Mouse (Mus musculus) telencephalon, adult 2 months (tissue): ENCODE data around the gene Prkcg.
"Not testable (repeated sequence)": the region's sequence is repeated elsewhere in the genome, so short reads cannot be mapped to it uniquely, and the experiment has no call there.

Source experiments
- DNase-seq: peaks from one replicate; pipeline ENCODE4 v3.0.0-alpha.2; 2011; ENCODE audit warnings: low read depth, low spot score

The Prkcg gene

GRCm38 (mm10) chr7:3290257-3291033, 1.5 kb downstream of the Prkcg start:
- no peak for DNase-seq

DNA sequence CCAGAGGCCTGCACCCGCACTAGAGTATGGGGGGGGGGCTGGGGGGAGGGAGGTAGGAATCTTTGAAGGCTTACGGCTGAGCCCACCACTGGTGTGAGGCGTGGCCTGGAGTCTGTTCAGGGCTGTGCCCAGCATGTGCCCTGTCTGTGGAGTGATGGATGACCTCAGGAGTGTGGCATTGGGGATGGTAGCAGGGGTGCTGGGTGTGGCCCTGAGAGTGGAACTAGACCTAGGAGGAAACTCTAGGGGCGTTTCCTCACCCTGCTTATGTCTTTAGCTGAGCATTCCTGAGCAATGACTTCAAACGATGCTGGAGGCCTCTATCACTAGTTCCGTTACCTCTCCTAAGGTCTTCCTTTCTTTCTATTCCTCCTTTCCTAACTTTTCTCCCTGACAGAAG, 2.2 kb downstream of the Prkcg start:
- DNase-seq: no peak

DNA sequence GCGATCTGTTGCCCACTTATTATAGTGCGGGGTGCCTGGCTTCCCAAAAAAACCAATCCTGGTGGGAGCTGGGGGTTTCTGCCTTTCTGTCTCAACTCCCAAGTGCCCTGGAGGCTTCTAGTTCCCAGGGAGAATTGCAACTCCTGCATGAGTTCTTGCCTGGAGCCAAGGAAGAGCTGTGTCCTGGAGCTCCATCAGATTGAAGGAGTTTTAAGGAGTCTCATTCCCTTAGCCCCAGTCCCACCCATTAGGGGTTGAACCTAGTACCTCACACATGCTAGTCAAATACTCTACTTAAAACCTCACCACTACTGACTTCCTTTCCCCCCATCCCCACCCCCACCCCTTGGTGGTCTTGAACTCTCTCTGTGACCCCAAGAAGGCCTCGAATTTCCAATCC, 2.8 kb downstream of the Prkcg start:
- no peak for DNase-seq

DNA sequence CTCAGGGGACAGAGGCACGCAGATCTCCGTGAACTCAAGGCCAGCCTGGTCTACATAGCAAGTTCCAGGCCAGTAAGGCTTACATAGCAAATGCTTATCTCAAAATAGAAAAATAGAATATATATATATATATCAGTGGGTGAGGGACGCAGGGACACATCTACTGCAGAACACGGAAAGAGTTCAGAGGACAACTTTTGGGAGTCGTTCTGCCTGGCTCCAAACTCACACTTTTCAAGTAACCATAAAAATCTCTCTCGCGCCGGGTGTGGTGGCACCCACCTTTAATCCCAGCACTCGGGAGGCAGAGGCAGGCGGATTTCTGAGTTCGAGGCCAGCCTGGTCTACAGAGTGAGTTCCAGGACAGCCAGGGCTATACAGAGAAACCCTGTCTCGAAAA, 3.3 kb downstream of the Prkcg start:
- DNase-seq: not testable (repeated sequence)

GRCm38 (mm10) chr7:3292791-3293190, 3.8 kb downstream of the Prkcg start:
- DNase-seq: no peak

DNA sequence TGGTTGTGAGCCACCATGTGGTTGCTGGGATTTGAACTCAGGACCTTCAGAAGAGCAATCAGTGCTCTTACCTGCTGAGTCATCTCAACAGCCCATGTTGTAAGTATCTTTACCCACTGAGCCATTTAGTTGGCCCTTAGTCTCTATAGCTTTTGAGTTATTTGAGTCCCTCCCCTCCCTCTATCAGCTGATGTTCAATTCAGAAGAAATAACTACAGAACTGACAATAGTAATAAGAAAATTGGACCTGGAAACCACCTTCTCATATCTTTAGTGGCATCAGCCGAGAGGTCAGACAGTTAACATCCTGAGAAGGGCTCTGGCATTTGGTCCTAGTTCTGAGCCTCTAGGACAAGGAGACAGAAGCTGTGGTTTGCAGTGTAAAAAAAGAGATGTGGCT, 5.8 kb downstream of the Prkcg start:
- no peak for DNase-seq

DNA sequence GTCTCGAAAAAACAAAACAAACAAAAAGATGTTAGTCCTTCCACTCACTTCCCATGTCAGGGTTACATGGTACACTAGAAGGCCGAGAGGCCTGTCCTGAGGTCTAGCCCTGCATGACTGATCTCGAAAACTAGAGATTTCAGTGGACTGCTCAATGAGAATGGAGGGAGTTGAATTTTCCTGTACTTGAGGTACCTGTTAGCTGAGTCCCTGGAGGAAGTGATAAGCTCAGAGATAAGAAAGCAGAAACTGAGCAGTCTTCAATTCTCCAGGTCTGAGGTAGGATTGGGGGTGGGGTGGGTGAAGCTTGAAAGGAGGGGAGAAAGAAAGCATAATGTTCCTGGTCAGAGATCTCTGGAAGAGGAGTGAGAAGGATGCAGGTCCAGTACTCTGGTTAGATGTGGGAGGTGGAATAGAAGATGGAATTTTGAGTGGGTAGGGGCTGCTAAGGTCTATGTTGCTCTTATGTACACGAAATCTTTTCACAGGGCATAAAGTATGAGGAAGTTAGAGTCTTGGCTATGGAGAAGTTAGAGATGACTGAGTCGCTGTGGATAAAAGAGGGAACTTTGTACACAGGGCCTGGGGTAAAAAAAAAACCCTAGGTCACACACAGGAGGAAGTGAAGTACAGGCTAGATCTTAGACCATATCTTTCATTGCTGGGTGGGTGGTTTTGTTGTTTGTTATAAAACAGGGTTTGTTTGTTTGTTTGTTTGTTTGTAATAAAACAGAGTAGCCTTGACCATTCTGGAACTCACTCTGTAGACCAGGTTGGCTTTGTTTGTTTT, 6.5 kb downstream of the Prkcg start:
- no peak for DNase-seq

GRCm38 (mm10) chr7:3296711-3297110, 7.7 kb downstream of the Prkcg start:
- DNase-seq: no peak

GRCm38 (mm10) chr7:3299941-3300617, 11.1 kb downstream of the Prkcg start:
- no peak for DNase-seq

DNA sequence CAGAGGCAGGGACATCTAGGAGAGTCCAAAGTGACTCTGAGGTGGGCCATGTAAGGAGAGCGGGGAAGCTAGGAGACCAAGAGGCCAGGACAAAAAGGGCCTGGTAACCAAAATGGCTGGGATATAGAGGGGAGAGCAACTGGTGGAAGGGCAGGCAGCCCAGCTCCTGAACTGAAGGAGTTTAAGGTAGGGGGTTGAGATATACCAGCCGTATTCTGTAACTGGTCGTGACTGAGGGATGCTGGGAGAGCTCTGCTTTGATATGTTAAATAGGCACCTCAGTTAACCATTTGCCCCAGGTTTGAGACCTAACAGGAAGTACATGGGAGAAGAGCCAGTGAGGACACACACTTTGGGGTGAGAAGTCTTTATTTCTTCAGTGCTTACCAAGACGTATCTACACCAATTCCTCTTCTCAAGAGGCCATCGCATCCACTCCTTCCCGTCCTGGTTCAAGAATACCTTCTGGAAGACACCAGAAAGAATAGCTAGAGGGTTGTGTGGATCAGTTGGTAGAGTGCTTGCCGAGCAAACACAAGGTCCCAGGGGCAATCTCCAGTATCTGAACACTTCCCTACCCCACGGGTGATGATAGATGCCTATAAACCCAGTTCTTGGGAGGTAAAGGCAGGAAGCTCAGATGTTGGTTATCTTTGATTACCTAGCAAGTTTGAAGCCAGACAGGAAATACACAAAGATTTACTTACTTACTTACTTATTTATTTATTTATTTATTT, 12.1 kb downstream of the Prkcg start:
- no peak for DNase-seq

GRCm38 (mm10) chr7:3301628-3302555, 12.9 kb downstream of the Prkcg start:
- DNase-seq: no peak

- no peak for DNase-seq
These were observed 13.7 kb downstream of the Prkcg start for GRCm38 (mm10) chr7:3302556-3303275.

- no peak for DNase-seq
These were observed 14.3 kb downstream of the Prkcg start for GRCm38 (mm10) chr7:3303276-3303781.

DNA sequence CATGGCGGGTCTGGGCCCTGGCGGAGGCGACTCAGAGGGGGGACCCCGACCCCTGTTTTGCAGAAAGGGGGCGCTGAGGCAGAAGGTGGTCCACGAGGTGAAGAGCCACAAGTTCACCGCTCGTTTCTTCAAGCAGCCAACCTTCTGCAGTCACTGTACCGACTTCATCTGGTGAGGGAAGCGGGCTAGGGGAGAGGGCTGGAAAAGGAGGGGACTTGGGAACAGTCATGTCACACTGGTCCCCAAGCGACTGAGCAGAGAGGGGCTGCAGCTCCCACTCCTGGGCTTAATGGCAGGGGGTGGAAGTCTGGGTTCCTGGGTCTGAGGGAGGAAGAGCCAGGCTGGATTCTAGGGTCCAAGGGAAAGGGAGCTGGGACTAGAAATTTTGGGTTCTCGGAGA, 14.8 kb downstream of the Prkcg start:
- no peak for DNase-seq

DNA sequence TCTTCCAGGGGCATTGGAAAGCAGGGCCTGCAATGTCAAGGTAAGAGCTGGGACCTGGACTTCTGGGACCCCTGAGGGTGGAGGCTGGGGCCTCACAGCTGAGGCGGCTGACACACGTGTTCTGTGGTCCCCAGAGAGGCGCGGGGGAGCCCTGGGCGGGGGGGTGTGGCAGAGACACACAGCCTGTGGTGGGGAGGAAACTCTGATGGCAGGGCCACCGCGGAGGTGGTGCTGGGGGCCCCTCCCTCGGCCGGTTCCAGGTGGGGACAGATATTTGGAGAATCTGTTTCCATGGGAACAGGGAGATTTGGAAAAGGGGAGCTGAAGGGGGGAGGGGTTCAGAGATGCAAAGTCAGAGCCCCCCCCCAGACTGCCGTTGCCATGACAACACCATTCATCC, 15.3 kb downstream of the Prkcg start:
- no peak for DNase-seq

DNA sequence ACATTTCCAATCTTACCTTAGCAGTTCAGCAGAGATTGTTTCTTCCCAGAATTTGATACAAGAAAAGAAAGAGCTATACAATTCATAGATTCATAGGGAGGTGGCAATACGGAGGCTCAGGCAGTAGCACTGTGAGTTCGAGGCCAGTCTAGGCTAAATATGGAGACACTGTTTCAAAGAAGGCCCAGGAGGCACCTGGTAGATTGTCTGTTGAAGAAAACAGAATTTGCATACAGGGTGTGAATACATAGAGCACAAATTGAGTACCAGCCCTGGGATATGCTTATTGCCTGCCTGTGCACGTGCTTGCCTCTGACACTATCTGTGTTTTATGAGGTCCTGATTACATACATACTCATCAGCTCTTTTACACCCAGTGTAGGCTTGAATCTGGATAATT, 17.4 kb downstream of the Prkcg start:
- no peak for DNase-seq

DNA sequence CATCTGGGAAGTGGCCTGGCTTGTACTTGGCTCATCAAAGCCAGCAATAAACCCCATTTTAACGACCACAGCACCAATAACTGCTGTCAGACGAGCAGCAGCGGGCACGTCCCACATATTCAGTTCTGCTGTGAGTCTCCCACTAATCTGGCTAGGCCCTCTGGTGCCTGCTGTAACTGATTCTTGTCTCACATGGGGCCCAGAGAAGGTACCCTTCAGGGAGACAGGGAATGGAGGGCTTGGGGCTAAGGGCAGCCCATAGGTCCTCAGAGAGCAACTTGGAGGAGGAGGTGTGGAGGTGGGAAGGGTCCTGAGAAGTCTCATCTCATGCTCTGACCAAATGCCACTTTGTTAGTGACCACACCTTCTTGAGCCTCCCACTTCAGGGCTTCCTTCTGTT, 19.7 kb downstream of the Prkcg start:
- no peak for DNase-seq

- DNase-seq: no peak
These were observed 21.3 kb downstream of the Prkcg start for GRCm38 (mm10) chr7:3310233-3310632.

- DNase-seq: no peak
These were observed 24.6 kb downstream of the Prkcg start for GRCm38 (mm10) chr7:3313571-3313970.

- no peak for DNase-seq
These were observed 25.1 kb downstream of the Prkcg start for GRCm38 (mm10) chr7:3314121-3314520.
